Mouse (Mus musculus) testis, postnatal 10 days (tissue): ENCODE measurements around the gene Wdr26.

Experiments
- DNase-seq: peaks from one replicate; pipeline ENCODE4 v3.0.0; 2021; ENCODE audit warnings: low spot score

Wdr26 gene

DNA sequence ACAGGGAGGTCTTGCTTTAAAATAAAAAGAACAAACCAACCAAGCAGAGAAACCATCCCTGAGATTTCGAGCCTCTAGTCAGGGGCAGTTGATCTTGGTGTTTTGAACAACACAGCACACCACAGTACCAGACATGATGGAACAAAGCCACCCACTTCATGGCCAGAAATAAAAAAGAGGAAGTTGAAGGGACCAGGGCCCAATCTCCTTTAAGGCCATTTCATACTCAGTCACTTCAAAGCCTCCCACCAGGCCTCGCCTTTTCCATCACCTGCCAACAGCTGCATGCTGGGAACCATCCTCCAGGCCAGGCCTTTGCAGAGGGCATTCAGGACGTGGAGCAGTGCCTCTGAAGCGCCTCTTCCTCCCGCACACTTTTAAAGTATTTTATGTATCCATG, 25.5 kb upstream of the Wdr26 start:
- no peak for DNase-seq

DNA sequence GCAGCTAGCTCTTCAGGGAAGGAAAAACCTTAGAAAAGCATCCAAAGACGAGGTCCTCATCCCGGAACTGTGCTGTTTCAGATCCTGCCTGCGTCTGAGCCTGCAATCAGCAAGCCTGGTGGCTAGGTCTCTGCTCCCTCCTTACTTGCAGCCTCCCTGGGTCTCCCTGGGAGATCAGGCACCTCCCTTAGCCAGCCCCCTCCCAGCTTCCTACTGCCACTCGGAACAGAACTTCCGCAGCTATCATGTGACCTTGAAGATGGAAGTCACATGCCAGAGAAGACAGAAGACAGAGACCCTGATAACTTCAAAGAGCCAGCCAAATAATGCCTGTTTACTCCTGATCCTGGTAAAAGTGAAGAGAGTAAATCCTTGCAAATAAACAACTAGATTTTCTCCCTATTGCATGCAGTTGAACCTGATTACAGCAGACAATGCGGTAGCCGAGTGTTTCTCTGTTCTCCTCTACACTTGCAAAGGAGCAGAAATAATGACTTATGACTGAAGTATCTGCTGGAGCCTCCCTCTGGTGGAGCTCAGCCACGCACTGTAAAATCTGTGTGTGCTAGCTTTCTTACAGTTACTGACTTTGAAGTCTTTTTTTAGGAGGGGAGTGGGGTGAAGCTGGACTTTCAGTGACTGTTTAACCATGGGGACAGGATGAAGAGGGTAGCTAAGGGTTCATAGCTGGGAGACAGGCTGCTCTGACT, 22.7 kb upstream of the Wdr26 start:
- peak; percentile 67 for DNase-seq

DNA sequence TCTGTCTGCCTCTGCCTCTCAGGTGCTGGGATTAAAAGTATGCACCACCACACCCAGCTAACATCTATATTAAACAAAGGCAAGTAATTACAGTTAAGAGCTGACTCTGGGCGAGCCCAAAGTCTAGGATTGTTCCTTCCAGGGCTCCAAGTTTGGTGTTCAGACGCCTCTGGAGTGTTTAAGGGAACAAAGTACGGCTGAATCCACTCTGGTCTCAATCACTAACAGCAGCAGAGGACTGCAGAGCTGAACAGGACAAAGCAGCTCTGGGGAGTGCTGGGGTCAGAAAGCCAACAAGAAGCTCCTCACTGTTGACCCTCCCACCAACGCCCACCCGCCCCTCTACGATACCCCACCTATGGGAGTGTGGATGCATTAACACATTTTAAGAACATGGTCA, 21.9 kb upstream of the Wdr26 start:
- no peak for DNase-seq

DNA sequence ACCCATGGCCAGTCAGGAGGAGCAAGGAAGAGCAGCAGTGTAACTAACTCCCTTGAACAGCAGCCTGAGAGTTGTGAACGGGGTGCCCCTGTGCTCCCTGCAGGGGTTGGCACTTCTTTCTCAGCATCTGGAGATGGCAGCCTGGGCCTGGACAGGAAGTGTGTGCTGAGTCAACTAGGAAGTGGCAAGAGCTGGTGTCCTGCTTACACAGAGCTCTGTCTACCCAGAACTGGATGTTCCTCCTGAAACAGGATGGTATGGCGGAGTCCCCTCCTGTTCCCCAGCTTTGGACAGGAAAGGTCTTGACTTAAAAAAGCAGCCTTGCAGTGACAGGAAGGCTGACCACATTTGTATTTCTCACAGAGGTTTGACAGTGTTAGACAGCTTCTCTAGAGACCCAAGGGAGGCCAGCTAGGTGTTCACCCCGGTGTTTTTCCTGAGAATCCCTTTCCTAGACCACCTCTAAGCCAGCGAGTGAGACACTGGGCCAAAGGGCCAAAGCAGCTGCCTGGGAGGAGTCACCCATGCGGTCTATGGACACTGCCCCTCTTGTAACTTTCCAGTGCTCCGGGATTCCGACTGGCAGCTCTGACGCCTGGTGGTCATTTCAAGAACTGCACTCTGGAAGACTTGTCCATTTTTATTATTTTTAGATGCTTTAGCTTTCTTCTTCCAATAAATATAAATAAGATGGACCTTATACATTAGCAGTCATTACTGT, 20.7 kb upstream of the Wdr26 start:
- peak; percentile 90 for DNase-seq

DNA sequence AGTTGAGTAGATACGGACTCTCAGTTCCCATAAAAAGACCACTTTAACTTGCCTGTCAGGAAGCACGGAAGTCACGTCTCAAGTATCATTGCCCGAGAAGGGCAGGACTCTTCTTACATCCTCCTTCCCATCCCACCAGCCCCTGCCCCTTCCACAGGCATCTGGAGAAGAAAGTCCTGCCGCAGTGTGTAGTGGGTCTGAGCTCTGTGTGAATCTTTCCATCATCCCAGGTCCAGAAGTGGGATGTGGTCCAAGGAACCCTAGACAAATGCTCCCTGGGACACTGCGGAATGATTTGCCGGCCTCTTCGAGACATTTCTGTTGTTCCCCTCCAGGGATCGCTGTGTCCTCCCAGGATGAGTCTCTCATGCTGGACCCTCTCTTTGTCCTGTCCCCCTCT, 20.0 kb upstream of the Wdr26 start:
- no peak for DNase-seq

DNA sequence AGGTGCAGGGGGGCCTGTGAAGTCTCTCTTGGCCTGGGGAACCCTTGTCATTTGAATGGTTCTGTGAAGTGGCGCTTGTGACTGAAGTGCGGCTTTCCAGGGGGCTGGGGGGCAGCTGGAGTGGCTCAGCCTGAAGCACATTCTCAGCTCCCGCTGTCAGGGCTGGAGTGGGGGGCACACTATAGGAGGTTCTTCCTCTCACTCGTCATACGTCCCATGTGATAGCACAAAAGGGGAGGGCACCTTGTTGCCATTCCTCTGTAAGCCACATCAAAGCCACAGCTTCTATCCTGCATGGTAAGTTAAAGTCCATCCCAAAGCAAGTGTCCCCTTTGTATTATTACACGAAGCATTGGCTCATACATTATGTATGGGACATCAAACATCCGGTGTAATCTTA, 19.5 kb upstream of the Wdr26 start:
- DNase-seq, result no peak

DNA sequence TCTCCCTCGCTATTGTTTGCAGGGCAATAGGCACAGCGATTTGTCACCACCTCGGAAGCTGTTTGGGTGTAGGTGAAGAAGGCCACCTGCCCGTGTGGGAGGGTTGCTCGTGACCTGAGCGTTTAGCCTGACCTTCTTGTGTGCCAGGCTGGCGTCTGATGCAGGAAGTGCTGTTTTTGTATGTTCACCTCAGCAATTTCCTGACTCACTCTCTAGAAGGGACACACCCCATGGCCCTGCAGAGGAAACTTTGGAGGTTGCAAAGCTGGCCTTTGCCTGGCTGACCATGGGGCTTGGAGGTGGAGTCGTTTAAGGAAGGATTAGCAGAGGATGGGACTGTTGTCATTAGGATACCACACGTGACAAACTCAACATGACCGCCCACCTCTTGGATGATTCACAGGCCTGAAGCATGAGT, 18.9 kb upstream of the Wdr26 start:
- DNase-seq, result no peak

DNA sequence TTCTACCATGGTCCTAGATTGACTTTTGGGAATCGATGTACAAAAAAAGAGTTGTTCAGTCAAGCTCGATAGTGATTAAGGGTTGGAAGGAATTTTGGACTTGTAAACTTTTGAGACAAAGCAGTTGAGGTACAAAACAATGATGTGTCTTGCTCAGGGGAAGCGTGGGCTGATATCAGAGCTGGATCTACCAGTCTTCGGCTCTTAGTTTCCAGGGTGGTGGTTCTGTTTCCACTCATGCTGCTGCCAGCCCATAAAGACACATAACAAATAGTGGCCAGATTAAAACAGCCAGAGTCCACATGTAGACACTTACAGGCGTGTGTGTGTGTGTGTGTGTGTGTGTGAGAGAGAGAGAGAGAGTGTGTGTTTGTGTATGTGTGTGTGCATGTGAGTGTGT, 17.2 kb upstream of the Wdr26 start:
- no peak for DNase-seq

DNA sequence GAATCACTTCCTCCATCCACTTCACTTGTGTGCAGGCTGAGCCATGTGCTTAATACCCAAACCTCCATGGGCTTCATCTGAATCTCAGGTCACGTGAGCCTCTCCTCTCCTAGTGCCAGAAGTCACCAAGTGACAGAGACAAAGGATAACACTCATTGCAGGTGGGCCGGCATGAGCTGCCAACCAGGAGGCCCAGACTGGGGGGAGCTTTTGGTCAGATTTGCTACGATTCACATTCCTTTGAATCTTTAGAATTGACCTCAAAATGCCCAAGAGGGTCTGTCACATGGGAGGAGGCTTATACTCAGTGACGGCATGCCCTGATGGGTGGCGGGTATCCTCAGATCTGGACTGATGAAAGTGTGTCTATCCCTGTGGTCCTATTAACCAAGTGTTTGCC, 16.8 kb upstream of the Wdr26 start:
- no peak for DNase-seq

DNA sequence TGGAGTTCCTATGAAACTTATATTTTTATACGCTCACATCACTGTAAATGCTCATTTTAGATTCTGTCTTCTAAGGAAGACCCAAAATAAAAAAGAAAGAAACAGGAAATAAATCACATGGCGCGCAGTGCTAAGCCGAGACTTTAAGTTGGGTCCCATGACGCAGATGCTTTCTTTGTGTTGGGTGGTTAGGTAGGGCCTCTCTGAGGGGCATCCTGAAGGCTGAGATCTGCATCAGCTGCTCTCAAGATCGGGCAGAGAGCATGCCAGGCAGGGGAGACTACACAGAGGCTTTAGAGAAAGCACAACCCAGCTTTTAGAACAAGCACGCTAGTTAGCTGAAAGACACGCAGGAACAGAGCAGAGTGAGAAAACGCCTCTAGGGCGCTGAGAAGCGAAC, 16.0 kb upstream of the Wdr26 start:
- no peak for DNase-seq

DNA sequence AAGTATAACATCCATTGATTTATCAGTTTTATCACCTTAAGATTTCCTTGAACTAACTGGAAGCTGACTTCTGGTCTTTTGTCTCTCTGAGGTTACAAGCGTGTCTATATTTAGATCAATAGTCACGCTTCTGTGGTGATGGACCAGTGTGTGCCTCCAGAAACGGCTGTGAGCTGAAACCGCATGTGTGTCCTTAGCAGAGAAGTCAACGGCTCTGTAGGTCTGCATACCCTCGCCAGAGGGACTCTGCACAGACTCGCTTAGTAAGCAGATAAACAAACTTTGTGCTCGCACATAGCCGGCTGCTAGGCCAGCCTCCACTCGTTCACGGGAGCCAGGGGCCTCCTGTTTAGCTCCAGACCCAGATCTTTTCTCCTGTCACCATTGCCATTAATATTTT, 15.0 kb upstream of the Wdr26 start:
- DNase-seq, result no peak

DNA sequence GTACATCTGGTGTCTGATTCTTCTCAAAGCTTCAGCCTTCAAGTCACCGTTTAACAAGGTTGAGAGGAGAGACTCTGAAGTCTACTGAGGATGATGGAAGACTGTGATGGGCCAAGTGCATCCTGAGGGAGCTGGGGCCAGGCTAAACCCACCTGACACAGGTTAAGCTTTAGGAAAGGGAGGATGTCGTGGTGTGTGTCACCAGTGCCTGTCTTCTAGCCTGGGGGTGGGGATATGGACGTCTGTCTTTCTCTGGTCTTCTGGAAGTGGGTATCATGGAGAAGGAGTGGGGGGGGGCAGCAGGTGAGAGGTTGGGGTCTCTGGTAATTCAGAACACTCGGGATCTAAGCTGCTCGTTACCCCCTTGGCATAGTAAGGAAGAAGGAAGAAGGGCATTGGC, 13.5 kb upstream of the Wdr26 start:
- DNase-seq, result no peak

DNA sequence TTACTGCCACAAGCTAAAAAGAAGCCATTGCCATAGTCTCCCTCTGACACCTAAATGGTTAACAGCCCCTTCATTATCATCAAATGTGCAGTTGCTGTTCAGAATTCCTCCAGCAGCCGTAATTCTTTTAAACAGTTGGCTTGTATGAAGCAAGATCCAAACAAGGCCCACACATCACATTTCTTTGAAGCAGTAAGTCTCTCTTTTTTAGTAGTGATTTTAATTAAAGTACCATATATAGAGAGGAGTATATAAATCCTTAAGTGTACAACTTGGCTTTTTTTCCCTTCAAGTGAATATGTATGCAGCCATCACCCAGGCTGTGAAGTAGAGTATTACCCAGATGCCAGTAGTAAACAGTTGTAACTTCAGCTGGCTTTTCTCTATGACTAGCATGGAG, 10.2 kb upstream of the Wdr26 start:
- DNase-seq, result no peak

DNA sequence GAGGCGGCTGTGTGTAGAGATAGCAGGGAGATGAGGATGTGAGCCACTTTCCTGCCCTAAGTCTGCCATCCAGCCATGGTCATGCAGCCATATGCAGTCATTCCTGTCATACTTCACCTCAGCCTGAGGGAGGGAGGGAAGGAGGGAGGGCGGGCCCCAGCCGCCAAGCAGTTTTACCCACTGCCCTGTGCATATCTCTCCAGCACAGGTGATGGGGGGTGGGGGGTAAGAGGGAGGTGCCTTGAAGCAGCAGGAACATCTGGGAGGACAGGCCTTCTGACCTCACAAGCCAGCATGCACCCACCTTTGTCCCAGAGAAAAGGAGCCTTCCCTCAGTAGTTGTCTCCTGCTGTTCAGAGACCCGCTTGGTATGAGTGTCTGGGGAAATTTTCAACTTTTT, 4.5 kb upstream of the Wdr26 start:
- peak; percentile 36 for DNase-seq

DNA sequence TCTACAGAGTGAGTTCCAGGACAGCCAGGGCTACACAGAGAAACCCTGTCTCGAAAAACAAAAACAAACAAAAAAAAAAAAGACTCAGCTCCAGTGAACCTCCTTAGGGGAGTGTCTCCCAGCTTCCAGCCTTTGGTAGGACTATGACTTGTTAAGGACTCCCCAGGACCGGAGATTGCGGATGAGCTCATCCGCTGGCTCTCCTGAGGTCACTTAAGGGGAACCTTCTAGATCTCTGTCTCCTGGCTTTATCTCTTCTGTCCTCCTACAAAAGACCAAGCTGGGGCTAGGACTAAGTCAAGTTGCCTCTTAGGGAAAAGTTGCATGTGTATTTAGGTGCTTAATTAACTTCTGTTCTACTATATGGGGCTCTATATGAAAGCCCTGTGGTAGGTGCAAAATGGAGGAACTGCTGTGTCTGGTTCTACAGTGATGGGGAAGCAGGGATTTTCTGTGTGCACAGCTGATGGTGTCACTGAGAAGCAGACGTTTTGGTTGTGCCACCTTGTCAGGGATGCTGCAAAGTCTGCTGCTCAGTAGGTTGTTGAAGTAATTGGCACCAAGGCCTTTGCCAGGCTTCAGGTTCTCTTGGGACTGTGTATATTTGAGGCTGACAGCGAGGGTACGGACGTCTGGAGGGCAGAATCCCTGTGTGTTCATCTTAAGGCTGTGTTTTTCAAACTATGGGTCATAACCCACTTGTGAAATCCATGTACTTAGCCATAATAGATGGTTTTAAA, 2.7 kb upstream of the Wdr26 start:
- no peak for DNase-seq

DNA sequence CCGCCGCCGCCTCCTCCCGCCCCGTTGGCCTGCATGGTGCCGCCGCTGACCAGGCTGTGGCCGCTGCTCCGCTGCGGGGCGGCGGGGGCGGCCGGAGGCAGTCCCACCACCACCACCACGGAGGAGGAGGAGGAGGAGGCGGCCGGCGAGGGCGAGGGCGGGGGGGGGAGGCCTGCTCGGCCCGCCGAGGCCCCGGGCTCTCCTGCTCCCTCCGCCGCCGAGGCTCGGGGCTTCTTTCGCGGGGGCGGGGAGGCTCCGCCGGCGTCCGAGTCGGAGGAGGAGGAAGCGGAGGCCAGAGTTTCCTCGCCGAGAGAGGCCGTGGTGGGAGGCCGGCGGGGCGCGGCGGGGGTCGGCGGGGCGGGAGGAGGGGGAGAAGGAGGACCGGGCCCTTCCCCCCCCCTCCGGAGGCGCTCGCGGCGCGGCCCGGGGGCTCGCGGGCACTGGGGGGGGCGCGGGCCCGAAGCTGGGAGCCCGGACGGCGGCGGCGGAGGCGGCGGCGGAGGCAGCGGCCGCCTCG, 340 bp downstream of the Wdr26 start:
- no peak for DNase-seq

DNA sequence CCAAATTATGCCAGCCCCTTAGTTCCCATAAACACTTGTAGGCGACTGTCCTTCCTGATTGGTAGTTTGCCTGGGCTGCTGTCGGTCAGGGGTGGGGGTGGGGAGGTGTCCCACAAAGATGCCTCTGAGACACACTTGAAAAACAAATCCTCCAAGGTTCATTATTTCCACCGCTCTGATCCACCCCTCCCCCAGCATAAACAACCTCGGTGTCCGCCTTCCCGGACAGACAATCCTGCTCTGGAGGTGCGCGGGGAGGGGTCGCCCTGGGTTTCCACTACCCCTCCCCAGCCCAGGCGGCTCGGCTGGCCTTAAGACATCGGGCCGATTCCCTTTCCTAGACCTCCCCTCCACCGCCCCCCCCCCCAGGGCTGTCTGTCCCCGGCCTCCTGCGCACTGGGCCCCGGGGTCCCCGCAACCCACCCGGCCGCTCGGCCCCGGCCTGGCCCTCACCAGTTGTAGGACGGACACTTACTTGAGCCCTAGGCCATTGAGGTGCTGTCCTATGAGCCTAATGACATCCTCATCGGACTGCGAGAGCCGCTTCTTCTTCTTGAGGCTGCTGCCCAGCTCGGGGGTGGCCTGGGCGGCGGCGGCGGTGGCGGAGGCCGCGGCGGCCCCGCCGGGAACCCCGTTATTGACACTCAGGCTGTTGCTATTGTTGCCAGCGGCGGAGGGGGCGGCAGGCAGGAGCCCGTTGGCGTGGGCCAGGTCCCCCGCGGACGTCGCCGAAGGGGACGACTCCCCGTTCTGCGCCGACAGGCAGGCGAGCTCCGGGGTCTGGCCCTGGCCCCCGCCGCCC, 999 bp downstream of the Wdr26 start:
- peak; percentile 63 for DNase-seq

DNA sequence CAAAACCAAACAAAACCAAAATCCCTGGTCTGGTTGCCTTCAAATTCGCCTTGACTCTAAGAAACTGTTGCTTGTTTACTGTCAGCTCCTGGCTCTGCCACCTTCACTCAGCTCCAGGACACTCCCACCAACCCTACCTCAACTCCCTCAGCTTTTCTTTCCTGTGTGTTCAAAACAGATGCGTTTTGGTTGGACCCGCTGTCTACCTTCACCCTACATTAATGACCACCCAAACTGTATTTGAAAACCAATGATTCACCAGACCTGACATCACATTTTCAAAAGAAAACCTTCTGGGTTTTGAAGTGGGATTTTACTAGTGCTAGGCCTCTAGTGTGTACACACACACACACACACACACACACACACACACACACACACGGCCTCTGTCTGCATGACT, 1.7 kb downstream of the Wdr26 start:
- no peak for DNase-seq

DNA sequence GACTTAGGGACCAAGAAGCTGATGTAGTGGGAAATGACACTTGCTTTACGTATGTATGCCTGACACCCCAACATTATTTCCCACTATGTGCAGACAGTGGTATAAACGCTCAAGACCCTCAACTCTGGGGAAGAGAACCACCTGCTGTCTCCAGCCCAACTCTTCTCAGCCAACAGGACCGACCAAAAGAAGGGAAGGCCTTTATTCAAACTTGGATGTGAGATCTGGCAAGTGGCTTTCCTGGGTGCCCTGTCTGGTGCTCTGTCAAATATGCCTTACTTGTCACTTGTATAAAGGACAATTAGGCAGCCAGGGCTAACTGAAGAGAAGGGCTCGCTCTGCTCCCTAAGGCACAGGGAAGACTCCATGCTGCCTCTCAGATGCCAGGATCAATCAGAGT, 12.4 kb downstream of the Wdr26 start:
- DNase-seq, result no peak

DNA sequence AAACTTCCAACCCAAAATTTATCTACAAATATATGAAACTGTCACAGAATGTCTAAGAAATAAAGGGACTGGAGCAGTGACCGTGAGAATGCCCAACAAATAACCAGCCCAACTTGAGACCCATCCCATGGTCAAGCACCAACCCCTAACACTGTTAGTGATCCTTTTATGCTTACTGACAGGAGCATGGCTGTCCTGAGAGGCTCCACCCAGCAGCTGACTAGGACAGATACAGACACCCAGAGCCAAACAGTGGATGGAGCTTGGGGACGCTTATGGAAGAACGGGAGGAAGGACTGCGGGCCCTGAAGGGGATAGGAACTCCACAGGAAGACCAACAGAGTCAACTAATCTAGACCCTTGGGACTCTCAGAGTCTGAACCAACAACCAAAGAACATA, 22.9 kb downstream of the Wdr26 start:
- no peak for DNase-seq

DNA sequence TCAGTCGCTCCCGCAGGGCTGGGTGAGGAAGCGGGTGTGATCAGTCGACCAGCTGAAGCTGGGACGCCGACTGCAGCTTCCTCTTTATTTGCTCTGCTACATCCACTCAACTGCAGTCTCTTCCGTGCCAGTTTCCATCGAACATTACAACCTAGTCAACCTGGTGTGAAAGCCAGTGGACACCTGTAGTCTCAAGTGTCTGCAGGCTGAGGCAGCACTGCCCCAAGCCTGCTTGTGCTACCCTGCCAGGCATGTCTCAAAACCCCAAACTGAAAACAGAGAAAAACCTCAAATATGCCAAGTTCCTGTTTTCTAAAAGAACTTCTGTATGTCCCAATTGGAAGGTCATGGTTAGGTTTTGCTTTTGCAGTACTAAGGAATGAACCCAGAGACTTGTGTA, 41.6 kb downstream of the Wdr26 start:
- DNase-seq, result no peak

DNA sequence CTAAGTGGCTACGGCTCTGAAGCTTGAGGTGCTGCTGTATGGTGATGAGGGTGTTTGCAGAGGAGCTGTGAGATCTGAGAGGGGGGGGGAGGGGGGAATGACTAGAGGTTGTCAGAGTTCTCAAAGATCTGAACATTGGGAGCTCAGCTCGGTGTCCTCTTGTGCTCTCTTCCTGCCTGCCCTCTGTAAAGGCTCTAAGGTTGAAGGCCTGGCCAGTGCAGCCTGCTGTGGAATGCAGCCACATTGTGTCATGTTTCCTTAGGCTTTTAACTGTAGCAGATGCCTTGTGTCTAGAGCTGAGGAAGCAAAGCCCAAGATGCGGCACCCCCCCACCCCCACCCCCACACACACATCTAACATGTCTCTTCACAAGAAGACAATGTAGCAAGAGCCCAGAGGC, 43.4 kb downstream of the Wdr26 start:
- DNase-seq, result no peak
